Mouse (Mus musculus): ENCODE measurements around the gene Tmed10. TPM values are rescaled to one million over a fixed set of nuclear protein-coding genes. Genes with fewer than 3 reads are reported as not detected.

Gene Tmed10
- polyA plus RNA-seq, 1 experiment from 2014 or later = 342 TPM

- no peaks in the 10 kb centered on the region for H3K36me3 ChIP-seq (ENCODE audit: control insufficient read depth, insufficient read depth, low read length)
- H3K9me3 ChIP-seq (ENCODE audit: control insufficient read depth, low read length) = no peaks in the 10 kb centered on the region
- no peak overlapping the region for H3K9ac ChIP-seq (ENCODE audit: low read length)
- WGBS = 48% methylated on average over 18 of the region's 18 CpGs
- no peak overlapping the region for H3K4me2 ChIP-seq (ENCODE audit: low read depth, low read length)
- H3K4me3 ChIP-seq (ENCODE audit: low read length) = no peak overlapping the region
- H3K27me3 ChIP-seq (ENCODE audit: control insufficient read depth, insufficient read depth, low read depth, low read length) = peaks cover 3% of the 10 kb centered on the region; the same call in 1 of the 2 replicates
- H3K27ac ChIP-seq (ENCODE audit: low read length) = no peak overlapping the region
- peak; percentile 46; the same call in 1 of the 2 replicates for ATAC-seq (ENCODE audit: low read depth)
- H3K4me1 ChIP-seq (replicated peaks; ENCODE audit: control insufficient read depth, insufficient read depth, low read length) = peaks cover 12% of the 10 kb centered on the region
Measured at GRCm38 (mm10) chr12:85397063-85397959, 22.7 kb upstream of the Tmed10 start.

- no peak overlapping the region for H3K4me3 ChIP-seq (ENCODE audit: low read length)
- H3K4me2 ChIP-seq (ENCODE audit: low read depth, low read length) = no peak overlapping the region
- no peak overlapping the region for H3K9ac ChIP-seq (ENCODE audit: low read length)
- WGBS = 36% methylated on average over 7 of the region's 7 CpGs
- ATAC-seq (ENCODE audit: low read depth) = peak; percentile 49
- peaks cover 16% of the 10 kb centered on the region for H3K4me1 ChIP-seq (replicated peaks; ENCODE audit: control insufficient read depth, insufficient read depth, low read length)
- no peaks in the 10 kb centered on the region for H3K9me3 ChIP-seq (ENCODE audit: control insufficient read depth, low read length)
- no peaks in the 10 kb centered on the region for H3K36me3 ChIP-seq (ENCODE audit: control insufficient read depth, insufficient read depth, low read length)
- peaks cover 3% of the 10 kb centered on the region; the same call in 1 of the 2 replicates for H3K27me3 ChIP-seq (ENCODE audit: control insufficient read depth, insufficient read depth, low read depth, low read length)
- H3K27ac ChIP-seq (ENCODE audit: low read length) = no peak overlapping the region
Measured at GRCm38 (mm10) chr12:85393981-85394380, 19.3 kb upstream of the Tmed10 start.

- Histone ChIP-seq H3K36me3 (ENCODE audit: control insufficient read depth, insufficient read depth, low read length) (no peaks in the 10 kb centered on the region), H3K4me1 (replicated peaks; ENCODE audit: control insufficient read depth, insufficient read depth, low read length) (peaks cover 19% of the 10 kb centered on the region), H3K9me3 (ENCODE audit: control insufficient read depth, low read length) (no peaks in the 10 kb centered on the region), H3K4me2 (ENCODE audit: low read depth, low read length) (no peak overlapping the region), H3K27ac (ENCODE audit: low read length) (no peak overlapping the region), H3K27me3 (ENCODE audit: control insufficient read depth, insufficient read depth, low read depth, low read length) (peaks cover 3% of the 10 kb centered on the region; the same call in 1 of the 2 replicates), H3K4me3 (ENCODE audit: low read length) (no peak overlapping the region), H3K9ac (ENCODE audit: low read length) (no peak overlapping the region)
- WGBS = 57% methylated on average over 5 of the region's 5 CpGs
- ATAC-seq (ENCODE audit: low read depth) = no peak
Measured at GRCm38 (mm10) chr12:85393526-85393925, 18.9 kb upstream of the Tmed10 start.

- peaks cover 2% of the 10 kb centered on the region; the same call in 1 of the 2 replicates for H3K27me3 ChIP-seq (ENCODE audit: control insufficient read depth, insufficient read depth, low read depth, low read length)
- H3K27ac ChIP-seq (ENCODE audit: low read length) = no peak overlapping the region
- no peaks in the 10 kb centered on the region for H3K36me3 ChIP-seq (ENCODE audit: control insufficient read depth, insufficient read depth, low read length)
- no peak overlapping the region for H3K9ac ChIP-seq (ENCODE audit: low read length)
- peaks cover 19% of the 10 kb centered on the region for H3K4me1 ChIP-seq (replicated peaks; ENCODE audit: control insufficient read depth, insufficient read depth, low read length)
- WGBS = 86% methylated on average over 7 of the region's 7 CpGs
- no peak overlapping the region for H3K4me2 ChIP-seq (ENCODE audit: low read depth, low read length)
- no peaks in the 10 kb centered on the region for H3K9me3 ChIP-seq (ENCODE audit: control insufficient read depth, low read length)
- ATAC-seq (ENCODE audit: low read depth) = no peak
- H3K4me3 ChIP-seq (ENCODE audit: low read length) = no peak overlapping the region
Measured at GRCm38 (mm10) chr12:85391148-85391547, 16.5 kb upstream of the Tmed10 start.

GRCm38 (mm10) chr12:85389204-85390185 lies 14.8 kb upstream of the Tmed10 start:
- Histone ChIP-seq H3K4me2 (ENCODE audit: low read depth, low read length) (peak overlapping the region; percentile 13), H3K4me1 (replicated peaks; ENCODE audit: control insufficient read depth, insufficient read depth, low read length) (peaks cover 18% of the 10 kb centered on the region), H3K27ac (ENCODE audit: low read length) (peak overlapping the region; percentile 34), H3K27me3 (ENCODE audit: control insufficient read depth, insufficient read depth, low read depth, low read length) (no peaks in the 10 kb centered on the region; the same call in 1 of the 2 replicates), H3K9me3 (ENCODE audit: control insufficient read depth, low read length) (no peaks in the 10 kb centered on the region), H3K36me3 (ENCODE audit: control insufficient read depth, insufficient read depth, low read length) (no peaks in the 10 kb centered on the region), H3K4me3 (ENCODE audit: low read length) (no peak overlapping the region), H3K9ac (ENCODE audit: low read length) (no peak overlapping the region)
- WGBS = 51% methylated on average over 15 of the region's 15 CpGs
- peak; percentile 87 for ATAC-seq (ENCODE audit: low read depth)

GRCm38 (mm10) chr12:85385995-85386375 lies 11.3 kb upstream of the Tmed10 start:
- Histone ChIP-seq H3K36me3 (ENCODE audit: control insufficient read depth, insufficient read depth, low read length) (no peaks in the 10 kb centered on the region), H3K4me2 (ENCODE audit: low read depth, low read length) (no peak overlapping the region), H3K27me3 (ENCODE audit: control insufficient read depth, insufficient read depth, low read depth, low read length) (no peaks in the 10 kb centered on the region; the same call in 1 of the 2 replicates), H3K4me1 (replicated peaks; ENCODE audit: control insufficient read depth, insufficient read depth, low read length) (peaks cover 7% of the 10 kb centered on the region; the same call in 1 of the 2 replicates), H3K9ac (ENCODE audit: low read length) (no peak overlapping the region), H3K4me3 (ENCODE audit: low read length) (no peak overlapping the region), H3K9me3 (ENCODE audit: control insufficient read depth, low read length) (no peaks in the 10 kb centered on the region), H3K27ac (ENCODE audit: low read length) (no peak overlapping the region)
- WGBS = 41% methylated on average over 5 of the region's 5 CpGs
- ATAC-seq (ENCODE audit: low read depth) = no peak

- Histone ChIP-seq H3K4me2 (ENCODE audit: low read depth, low read length) (no peak overlapping the region), H3K4me3 (ENCODE audit: low read length) (no peak overlapping the region), H3K9ac (ENCODE audit: low read length) (no peak overlapping the region), H3K9me3 (ENCODE audit: control insufficient read depth, low read length) (no peaks in the 10 kb centered on the region), H3K36me3 (ENCODE audit: control insufficient read depth, insufficient read depth, low read length) (no peaks in the 10 kb centered on the region), H3K4me1 (replicated peaks; ENCODE audit: control insufficient read depth, insufficient read depth, low read length) (peaks cover 7% of the 10 kb centered on the region; the same call in 1 of the 2 replicates), H3K27ac (ENCODE audit: low read length) (no peak overlapping the region; the same call in 1 of the 2 replicates), H3K27me3 (ENCODE audit: control insufficient read depth, insufficient read depth, low read depth, low read length) (no peaks in the 10 kb centered on the region; the same call in 1 of the 2 replicates)
- ATAC-seq (ENCODE audit: low read depth) = no peak
- WGBS = 69% methylated on average over 10 of the region's 10 CpGs
Measured at GRCm38 (mm10) chr12:85385329-85385994, 10.8 kb upstream of the Tmed10 start.

- WGBS = 51% methylated on average over 14 of the region's 14 CpGs
- H3K9me3 ChIP-seq (ENCODE audit: control insufficient read depth, low read length) = no peaks in the 10 kb centered on the region
- no peak overlapping the region for H3K4me3 ChIP-seq (ENCODE audit: low read length)
- H3K9ac ChIP-seq (ENCODE audit: low read length) = no peak overlapping the region
- no peaks in the 10 kb centered on the region for H3K36me3 ChIP-seq (ENCODE audit: control insufficient read depth, insufficient read depth, low read length)
- peaks cover 3% of the 10 kb centered on the region; the same call in 1 of the 2 replicates for H3K4me1 ChIP-seq (replicated peaks; ENCODE audit: control insufficient read depth, insufficient read depth, low read length)
- no peaks in the 10 kb centered on the region; the same call in 1 of the 2 replicates for H3K27me3 ChIP-seq (ENCODE audit: control insufficient read depth, insufficient read depth, low read depth, low read length)
- ATAC-seq (ENCODE audit: low read depth) = no peak
- no peak overlapping the region for H3K4me2 ChIP-seq (ENCODE audit: low read depth, low read length)
- H3K27ac ChIP-seq (ENCODE audit: low read length) = no peak overlapping the region
Measured at GRCm38 (mm10) chr12:85382761-85383680, 8.4 kb upstream of the Tmed10 start.

Measured in lung, embryonic 16.5 days (tissue).